Mouse (Mus musculus): ENCODE measurements around the gene Abhd2. TPM values are rescaled to one million over a fixed set of nuclear protein-coding genes. Genes with fewer than 3 reads are reported as not detected.

Gene Abhd2
- polyA plus RNA-seq, 1 experiment from 2014 or later, result 12.1 TPM

DNA sequence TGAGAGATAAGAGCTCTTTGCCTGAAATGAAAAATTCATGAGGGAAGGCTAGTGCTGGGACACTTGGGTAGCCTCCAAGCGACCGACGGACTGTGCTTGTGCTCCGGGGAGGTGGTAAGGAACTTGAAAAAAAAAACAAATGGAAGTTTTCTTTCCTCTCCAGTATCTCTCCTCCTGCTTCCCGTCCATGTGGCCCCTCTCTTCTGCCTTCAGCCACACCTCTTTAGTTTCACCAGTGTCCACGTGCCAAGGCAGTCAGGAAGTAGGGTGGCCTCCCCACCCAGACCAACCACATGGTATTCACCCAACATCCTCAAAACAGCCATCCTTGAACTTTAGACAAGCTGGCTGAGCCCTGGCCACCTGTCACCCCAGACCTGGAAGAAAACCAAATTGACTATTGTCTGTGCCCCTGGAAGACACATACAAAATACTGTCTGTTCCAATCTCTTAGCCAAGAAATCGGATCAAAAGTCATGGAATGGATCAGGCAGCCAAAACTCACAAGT is 25.1 kb upstream of the Abhd2 start:
- Histone ChIP-seq H3K9ac (no peak overlapping the region), H3K27ac (no peak overlapping the region), H3K4me2 (no peak overlapping the region), H3K27me3 (no peaks in the 10 kb centered on the region; the same call in 1 of the 2 replicates), H3K4me1 (peaks cover 7% of the 10 kb centered on the region), H3K36me3 (replicated peaks) (no peaks in the 10 kb centered on the region), H3K9me3 (no peaks in the 10 kb centered on the region), H3K4me3 (replicated peaks) (no peak overlapping the region)
- 69% methylated on average over 7 of the region's 7 CpGs for WGBS
- no peak for ATAC-seq (ENCODE audit: low FRiP score)

DNA sequence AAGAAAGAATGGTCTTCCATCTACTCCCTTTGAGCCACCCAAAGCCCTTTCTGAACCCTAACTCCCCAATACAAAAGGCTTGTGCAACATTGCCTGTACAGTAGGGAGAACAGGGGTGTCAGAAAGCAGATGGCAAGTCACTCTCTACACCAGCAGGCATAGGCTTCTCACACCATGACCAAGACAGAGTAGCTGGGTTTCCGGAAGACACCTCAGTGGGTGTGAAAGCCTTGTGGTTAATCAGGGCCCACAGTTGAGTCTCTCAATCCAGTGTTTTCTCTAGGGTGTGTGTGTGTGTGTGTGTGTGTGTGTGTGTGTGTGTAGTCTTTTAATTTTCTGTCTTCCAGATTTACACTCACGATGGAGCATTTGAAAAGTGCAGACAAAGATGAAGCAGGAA is 23.4 kb upstream of the Abhd2 start:
- Histone ChIP-seq H3K9ac (no peak overlapping the region), H3K4me2 (no peak overlapping the region), H3K4me3 (replicated peaks) (no peak overlapping the region), H3K27me3 (no peaks in the 10 kb centered on the region), H3K36me3 (replicated peaks) (no peaks in the 10 kb centered on the region), H3K27ac (no peak overlapping the region), H3K9me3 (no peaks in the 10 kb centered on the region), H3K4me1 (peaks cover 4% of the 10 kb centered on the region; the same call in 1 of the 2 replicates)
- WGBS, result 84% methylated on average over 2 of the region's 2 CpGs
- ATAC-seq (ENCODE audit: low FRiP score), result no peak

GRCm38 (mm10) chr7:79254248-79254888 is 18.6 kb upstream of the Abhd2 start:
- Histone ChIP-seq H3K4me2 (no peak overlapping the region), H3K9me3 (no peaks in the 10 kb centered on the region), H3K27ac (no peak overlapping the region), H3K4me3 (replicated peaks) (no peak overlapping the region), H3K4me1 (no peaks in the 10 kb centered on the region), H3K9ac (no peak overlapping the region), H3K27me3 (no peaks in the 10 kb centered on the region), H3K36me3 (replicated peaks) (no peaks in the 10 kb centered on the region)
- no peak for ATAC-seq (ENCODE audit: low FRiP score)
- WGBS, result 82% methylated on average over 3 of the region's 3 CpGs

DNA sequence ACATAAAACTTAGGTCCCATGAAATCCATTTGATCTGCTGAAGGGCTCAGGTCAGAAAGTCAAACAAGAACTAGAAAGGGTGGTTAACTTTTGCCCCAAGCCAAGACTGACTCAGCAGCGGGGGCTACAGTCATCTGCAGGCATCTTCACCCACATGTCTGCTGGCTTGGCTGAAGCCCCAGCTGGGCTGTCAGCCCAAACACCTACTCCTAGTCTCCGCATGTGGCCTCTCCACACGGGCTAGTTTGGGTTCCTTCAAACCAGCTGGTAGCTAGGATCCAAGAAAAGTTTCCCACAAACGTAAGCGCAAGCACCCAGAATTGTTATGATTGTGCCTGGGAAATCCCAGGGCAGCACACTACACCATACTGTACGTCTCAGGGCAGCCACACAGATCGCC is 17.6 kb upstream of the Abhd2 start:
- Histone ChIP-seq H3K4me3 (replicated peaks) (no peak overlapping the region), H3K9me3 (no peaks in the 10 kb centered on the region), H3K4me2 (no peak overlapping the region), H3K27me3 (no peaks in the 10 kb centered on the region), H3K27ac (no peak overlapping the region), H3K9ac (no peak overlapping the region), H3K36me3 (replicated peaks) (no peaks in the 10 kb centered on the region), H3K4me1 (no peaks in the 10 kb centered on the region)
- 85% methylated on average over 7 of the region's 7 CpGs for WGBS
- no peak for ATAC-seq (ENCODE audit: low FRiP score)

GRCm38 (mm10) chr7:79255752-79256151 is 17.2 kb upstream of the Abhd2 start:
- Histone ChIP-seq H3K9me3 (no peaks in the 10 kb centered on the region), H3K4me1 (no peaks in the 10 kb centered on the region), H3K4me2 (no peak overlapping the region), H3K27ac (no peak overlapping the region), H3K27me3 (no peaks in the 10 kb centered on the region), H3K4me3 (replicated peaks) (no peak overlapping the region), H3K9ac (no peak overlapping the region), H3K36me3 (replicated peaks) (no peaks in the 10 kb centered on the region)
- no peak for ATAC-seq (ENCODE audit: low FRiP score)
- WGBS, result 88% methylated on average over 10 of the region's 10 CpGs

- WGBS, result 93% methylated on average over 4 of the region's 4 CpGs
- no peaks in the 10 kb centered on the region for H3K27me3 ChIP-seq
- H3K27ac ChIP-seq, result no peak overlapping the region
- ATAC-seq (ENCODE audit: low FRiP score), result no peak
- no peaks in the 10 kb centered on the region for H3K4me1 ChIP-seq
- no peak overlapping the region for H3K4me2 ChIP-seq
- H3K9me3 ChIP-seq, result no peaks in the 10 kb centered on the region
- H3K9ac ChIP-seq, result no peak overlapping the region
- no peaks in the 10 kb centered on the region for H3K36me3 ChIP-seq (replicated peaks)
- H3K4me3 ChIP-seq (replicated peaks), result no peak overlapping the region
Measured at GRCm38 (mm10) chr7:79256716-79257115, 16.3 kb upstream of the Abhd2 start.

DNA sequence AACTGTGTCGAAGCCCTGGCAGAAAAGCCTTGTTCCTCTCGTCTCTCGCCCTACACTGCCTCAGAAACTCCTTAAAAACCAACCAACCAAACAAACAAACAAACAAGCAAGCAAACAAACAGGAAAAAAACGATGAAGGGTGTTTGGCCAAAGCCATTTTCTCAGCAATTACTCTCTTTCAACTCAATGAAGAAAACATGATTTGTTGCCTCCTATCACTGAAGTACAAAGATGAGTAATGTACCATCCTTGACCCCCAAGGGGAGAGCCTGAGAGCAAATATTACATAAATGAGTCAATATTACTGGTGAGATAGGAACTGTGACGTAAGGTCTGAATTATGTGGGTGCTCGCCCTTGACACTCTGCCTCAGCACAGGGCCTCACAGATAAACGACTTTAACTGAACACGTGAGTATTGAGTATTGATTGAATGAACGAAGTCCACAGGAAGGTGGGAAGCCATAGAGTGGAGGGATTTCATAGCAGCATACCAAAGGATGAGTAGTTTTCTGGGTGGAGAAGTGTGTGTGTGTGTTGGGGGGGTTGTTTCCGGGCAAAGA is 13.9 kb upstream of the Abhd2 start:
- WGBS, result 93% methylated on average over 10 of the region's 10 CpGs
- H3K9me3 ChIP-seq, result no peaks in the 10 kb centered on the region
- no peak overlapping the region for H3K27ac ChIP-seq
- H3K9ac ChIP-seq, result no peak overlapping the region
- H3K36me3 ChIP-seq (replicated peaks), result no peaks in the 10 kb centered on the region
- no peaks in the 10 kb centered on the region for H3K4me1 ChIP-seq
- H3K4me2 ChIP-seq, result no peak overlapping the region
- H3K4me3 ChIP-seq (replicated peaks), result no peak overlapping the region
- no peaks in the 10 kb centered on the region for H3K27me3 ChIP-seq
- ATAC-seq (ENCODE audit: low FRiP score), result no peak

GRCm38 (mm10) chr7:79262478-79262877 is 10.5 kb upstream of the Abhd2 start:
- whole genome bisulfite sequencing, result 84% methylated on average over 8 of the region's 8 CpGs

DNA sequence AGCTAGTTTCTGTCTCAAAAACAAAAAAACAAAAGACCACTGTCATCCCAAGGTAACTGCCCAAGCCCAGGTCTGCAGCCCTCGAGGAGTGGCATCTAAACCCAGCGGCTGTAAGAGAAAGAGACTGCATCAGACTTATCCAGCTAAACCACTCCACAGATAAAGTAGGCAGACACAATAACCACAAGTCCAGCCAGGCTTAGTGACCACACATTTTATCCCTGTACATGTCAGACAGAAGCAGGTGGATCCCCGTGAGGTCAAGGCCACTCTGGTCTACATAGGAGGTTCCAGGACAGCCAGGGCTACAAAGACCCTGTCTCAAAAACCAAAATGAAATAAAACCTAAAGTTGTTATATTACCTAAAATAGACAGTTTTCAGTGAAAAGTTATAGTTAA is 9.2 kb upstream of the Abhd2 start:
- no peak for ATAC-seq (ENCODE audit: low FRiP score)
- Histone ChIP-seq H3K9me3 (no peaks in the 10 kb centered on the region), H3K27ac (no peak overlapping the region), H3K4me2 (no peak overlapping the region), H3K4me3 (replicated peaks) (no peak overlapping the region), H3K9ac (no peak overlapping the region), H3K4me1 (peaks cover 3% of the 10 kb centered on the region; the same call in 1 of the 2 replicates), H3K36me3 (replicated peaks) (no peaks in the 10 kb centered on the region), H3K27me3 (no peaks in the 10 kb centered on the region)
- WGBS, result 85% methylated on average over 3 of the region's 3 CpGs

More at GRCm38 (mm10) chr7:79262478-79262877, 10.5 kb upstream of the Abhd2 start:
- H3K4me1 ChIP-seq, result no peaks in the 10 kb centered on the region
- ATAC-seq (ENCODE audit: low FRiP score), result no peak
- no peaks in the 10 kb centered on the region for H3K27me3 ChIP-seq
- no peaks in the 10 kb centered on the region for H3K9me3 ChIP-seq
- H3K27ac ChIP-seq, result no peak overlapping the region
- H3K36me3 ChIP-seq (replicated peaks), result no peaks in the 10 kb centered on the region
- no peak overlapping the region for H3K4me2 ChIP-seq
- H3K9ac ChIP-seq, result no peak overlapping the region
- no peak overlapping the region for H3K4me3 ChIP-seq (replicated peaks)

- Histone ChIP-seq H3K9ac (no peak overlapping the region), H3K4me1 (peaks cover 3% of the 10 kb centered on the region; the same call in 1 of the 2 replicates), H3K4me3 (replicated peaks) (no peak overlapping the region), H3K9me3 (no peaks in the 10 kb centered on the region), H3K4me2 (no peak overlapping the region), H3K27ac (no peak overlapping the region), H3K27me3 (no peaks in the 10 kb centered on the region), H3K36me3 (replicated peaks) (no peaks in the 10 kb centered on the region)
- ATAC-seq (ENCODE audit: low FRiP score), result no peak
- 75% methylated on average over 4 of the region's 4 CpGs for WGBS
Measured at GRCm38 (mm10) chr7:79266228-79266627, 6.8 kb upstream of the Abhd2 start.

DNA sequence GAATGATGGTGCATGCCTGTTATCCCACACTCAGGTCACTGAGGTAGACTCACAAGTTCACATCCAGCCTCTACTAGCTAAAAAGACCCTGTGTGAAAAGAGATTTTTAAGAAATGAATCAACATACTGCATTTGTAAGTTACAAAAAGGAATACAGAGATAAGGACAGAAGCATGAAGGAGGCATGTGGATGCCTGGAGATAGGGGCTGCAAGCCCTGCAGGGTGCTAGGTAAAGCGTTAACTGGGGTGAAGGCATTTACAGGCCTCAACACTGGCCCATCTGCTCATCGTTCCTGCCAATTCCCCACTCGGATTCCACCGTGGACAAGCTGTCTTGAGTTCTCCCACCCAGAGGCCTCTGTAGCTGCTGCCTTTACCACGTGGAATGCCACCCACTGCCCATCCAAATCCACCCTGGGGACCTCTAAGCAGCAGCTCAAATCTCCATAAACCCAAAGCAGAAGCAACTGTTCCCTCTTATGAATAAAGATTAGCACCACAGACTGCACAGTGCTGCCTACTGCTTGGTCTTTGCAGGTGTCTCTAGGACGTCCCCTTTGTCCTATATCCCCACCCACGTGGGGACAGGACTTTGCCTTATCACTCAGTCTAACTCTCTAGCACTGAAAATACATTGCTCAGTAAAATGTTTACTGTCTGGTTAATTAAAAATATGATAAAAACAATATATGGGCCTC is 5.2 kb upstream of the Abhd2 start:
- H3K36me3 ChIP-seq (replicated peaks), result no peaks in the 10 kb centered on the region
- WGBS, result 47% methylated on average over 7 of the region's 7 CpGs
- H3K27ac ChIP-seq, result no peak overlapping the region
- H3K9me3 ChIP-seq, result no peaks in the 10 kb centered on the region
- H3K4me1 ChIP-seq, result peaks cover 8% of the 10 kb centered on the region
- H3K4me3 ChIP-seq (replicated peaks), result no peak overlapping the region
- no peak overlapping the region for H3K4me2 ChIP-seq
- no peak overlapping the region for H3K9ac ChIP-seq
- no peak for ATAC-seq (ENCODE audit: low FRiP score)
- no peaks in the 10 kb centered on the region for H3K27me3 ChIP-seq

- WGBS, result 87% methylated on average over 8 of the region's 8 CpGs
- H3K4me2 ChIP-seq, result no peak overlapping the region
- H3K9me3 ChIP-seq, result no peaks in the 10 kb centered on the region
- H3K27ac ChIP-seq, result no peak overlapping the region
- no peak overlapping the region for H3K4me3 ChIP-seq (replicated peaks)
- H3K27me3 ChIP-seq, result no peaks in the 10 kb centered on the region
- no peak for ATAC-seq (ENCODE audit: low FRiP score)
- no peaks in the 10 kb centered on the region for H3K36me3 ChIP-seq (replicated peaks)
- H3K4me1 ChIP-seq, result peaks cover 11% of the 10 kb centered on the region
- H3K9ac ChIP-seq, result no peak overlapping the region
Measured at GRCm38 (mm10) chr7:79268897-79269296, 4.1 kb upstream of the Abhd2 start.
